Mouse (Mus musculus) yolk sac, embryonic 10.5 days (tissue): ENCODE results near the gene Josd1.

ENCODE experiments used
- DNase-seq: peaks from one replicate; pipeline ENCODE4 v3.0.0-alpha.2; 2017; ENCODE audit warnings: low spot score

The Josd1 gene

DNA sequence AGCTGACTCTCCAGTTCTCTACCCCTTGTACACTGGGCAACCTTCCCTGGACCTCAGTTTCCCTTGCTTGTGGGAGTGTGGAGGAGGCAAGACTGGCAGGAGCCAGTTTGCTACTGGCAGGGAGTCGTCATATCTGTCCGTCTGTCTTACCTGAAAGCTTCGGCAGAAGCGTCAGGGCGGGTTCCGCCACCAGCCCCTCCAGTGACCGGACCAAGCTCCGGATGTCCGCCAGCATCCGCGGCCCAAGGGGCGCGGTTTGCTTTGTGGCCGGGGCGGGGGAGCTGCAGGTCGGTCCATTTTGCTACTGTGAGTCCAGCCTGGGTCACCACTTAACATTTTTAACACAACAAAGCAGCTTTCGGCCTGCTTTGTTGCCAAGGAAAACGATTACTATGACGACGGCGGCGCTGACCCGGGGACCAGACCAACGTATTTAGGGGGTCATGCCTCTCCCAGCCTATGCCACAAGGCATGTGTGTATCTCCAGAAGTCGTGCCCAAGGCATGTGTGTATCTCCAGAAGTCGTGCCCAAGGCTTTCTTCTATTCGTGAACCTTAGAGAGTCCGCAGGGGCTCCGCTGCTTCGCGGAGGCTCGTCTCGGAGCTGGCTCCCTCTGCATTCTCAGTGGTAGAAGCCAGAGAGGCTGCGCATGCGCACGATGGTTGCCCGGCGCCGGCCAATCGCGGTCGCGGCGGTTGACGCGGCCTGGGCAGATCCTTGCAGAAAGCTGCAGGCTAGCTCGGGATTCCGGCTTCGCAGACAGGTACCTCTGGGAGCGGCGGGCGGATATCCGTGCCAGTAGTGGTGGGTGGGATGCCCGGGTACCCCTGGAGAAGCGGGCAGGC, 29.0 kb downstream of the Josd1 start, which contains the start of the genes Fam227a and Cby1:
Fam227a (minus strand) TSS at position 426 of the 845 bp plus-strand sequence.
Cby1 (plus strand) TSS at position 669 of the 845 bp plus-strand sequence.
- DNase-seq, result peak; percentile 95

DNA sequence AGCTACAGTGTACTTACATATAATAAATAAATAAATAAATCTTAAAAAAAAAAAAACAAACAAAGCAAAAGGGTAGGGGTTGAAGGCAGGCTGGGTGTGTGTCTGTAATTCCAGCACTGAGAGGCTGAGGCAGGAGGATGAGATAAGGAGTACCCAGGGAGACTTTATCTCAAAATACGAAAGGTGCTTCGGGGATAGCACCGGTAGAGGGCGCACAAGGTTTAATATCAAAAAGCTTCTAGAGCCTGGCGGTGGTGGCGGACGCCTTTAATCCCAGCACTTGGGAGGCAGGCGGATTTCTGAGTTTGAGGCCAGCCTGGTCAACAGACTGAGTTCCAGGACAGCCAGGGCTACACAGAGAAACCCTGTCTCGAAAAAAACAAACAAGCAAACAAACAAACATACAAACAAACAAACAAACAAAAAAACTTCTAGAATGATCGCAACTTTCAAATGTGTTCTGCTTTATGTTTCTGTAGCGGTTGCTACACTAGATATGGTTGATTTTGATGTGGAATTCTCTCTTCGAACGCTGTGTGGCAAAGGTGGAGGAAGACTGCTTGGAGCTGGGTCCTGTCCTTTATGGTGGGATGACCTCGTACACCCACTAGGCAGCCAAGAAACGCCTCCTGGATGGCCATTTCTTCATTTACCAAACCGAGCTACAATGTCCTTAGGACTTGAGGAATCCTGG, 29.7 kb downstream of the Josd1 start:
- peak; percentile 66 for DNase-seq

- DNase-seq, result no peak
These were observed 31.3 kb downstream of the Josd1 start for GRCm38 (mm10) chr15:79656451-79656850.

GRCm38 (mm10) chr15:79651481-79651880, 36.2 kb downstream of the Josd1 start:
- DNase-seq, result no peak

GRCm38 (mm10) chr15:79650569-79650968, 37.1 kb downstream of the Josd1 start:
- DNase-seq, result no peak

GRCm38 (mm10) chr15:79648130-79648529, 39.6 kb downstream of the Josd1 start:
- no peak for DNase-seq

DNA sequence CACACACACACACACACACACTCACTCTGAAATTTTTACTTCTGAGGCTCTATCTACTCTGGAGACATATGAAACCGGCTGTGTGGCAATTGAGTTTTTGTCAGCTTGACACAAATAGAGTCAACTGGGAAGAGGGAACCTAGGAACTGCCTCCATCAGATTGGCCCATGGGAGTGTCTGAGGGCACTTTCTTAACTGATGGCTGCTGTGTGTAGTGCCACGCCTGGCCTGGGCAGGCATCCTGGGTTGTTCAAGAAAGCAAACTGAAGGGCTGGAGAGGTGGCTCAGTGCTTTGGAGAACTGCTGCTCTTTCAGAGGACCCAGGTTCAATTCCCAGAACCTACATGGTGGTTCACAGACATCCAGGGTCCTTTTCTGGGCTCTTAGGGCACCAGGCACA, 42.2 kb downstream of the Josd1 start:
- DNase-seq, result no peak

- no peak for DNase-seq
These were observed 46.4 kb downstream of the Josd1 start for GRCm38 (mm10) chr15:79641135-79641817.

DNA sequence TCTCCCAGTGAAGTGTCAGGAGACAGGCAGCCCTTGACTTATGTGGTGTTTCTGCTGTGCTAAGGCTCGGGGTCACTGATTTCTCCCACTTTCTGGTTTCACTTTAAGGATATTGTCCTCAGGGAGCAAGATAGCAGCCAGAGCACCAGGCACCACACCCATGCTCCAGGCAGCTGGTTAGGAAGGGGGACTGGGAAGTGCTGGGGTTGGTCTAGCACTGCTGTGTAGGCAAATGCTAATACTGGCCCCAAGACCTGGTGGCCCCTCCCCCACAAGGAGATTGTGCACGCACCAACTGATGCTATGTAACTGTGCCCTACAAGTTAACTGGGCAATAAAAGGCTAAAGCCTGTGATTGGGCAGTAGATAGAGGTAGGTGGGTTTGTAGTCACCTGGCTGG, 57.2 kb downstream of the Josd1 start:
- no peak for DNase-seq
